Comparison of ENCODE assay signal across 9 mouse cellular contexts in genomic region chr19:24606390-24606976, GRCm38 (mm10). TPM values are rescaled to one million over a fixed set of nuclear protein-coding genes. Genes with fewer than 3 reads are reported as not detected.
DNase-seq lines count a peak whose midpoint lies in the region; ATAC-seq and TF ChIP-seq lines count a peak whose summit lies in the region.
"Had no signal": no experiment of that assay in that cellular context is flagged by ENCODE, and none has a peak within 500 bp of the region (broad histone marks: within the 10 kb centered on the region; RNA-seq: fewer than 3 reads in every experiment).

No protein-coding gene starts in this region.

- H3K36me3 ChIP-seq in forebrain, postnatal 0 days (ENCODE audit: insufficient read depth), result no peaks in the 10 kb centered on the region
- H3K36me3 ChIP-seq in forebrain, embryonic 15.5 days, result no peaks in the 10 kb centered on the region
- no peaks in the 10 kb centered on the region for H3K36me3 ChIP-seq in midbrain, postnatal 0 days (ENCODE audit: insufficient read depth, low read length)
- H3K36me3 ChIP-seq in midbrain, embryonic 11.5 days (ENCODE audit: control insufficient read depth, insufficient read depth, low read length), result no peaks in the 10 kb centered on the region
- H3K36me3 ChIP-seq: G1E had no signal

- no peak overlapping the region for H3K27ac ChIP-seq in forebrain, postnatal 0 days (ENCODE audit: low read depth, low read length)
- H3K27ac ChIP-seq in forebrain, embryonic 15.5 days (replicated peaks), result no peak overlapping the region
- H3K27ac ChIP-seq in midbrain, postnatal 0 days (ENCODE audit: low read depth, low read length), result no peak overlapping the region
- no peak overlapping the region for H3K27ac ChIP-seq in midbrain, embryonic 11.5 days (ENCODE audit: low read depth, low read length)

- no peak overlapping the region for H3K9ac ChIP-seq in forebrain, postnatal 0 days
- H3K9ac ChIP-seq in forebrain, embryonic 15.5 days (replicated peaks), result no peak overlapping the region
- H3K9ac ChIP-seq in midbrain, postnatal 0 days (replicated peaks; ENCODE audit: low read length, poor library complexity, severe bottlenecking), result no peak overlapping the region
- H3K9ac ChIP-seq in midbrain, embryonic 11.5 days (ENCODE audit: low read length), result no peak overlapping the region

- DNase-seq in forebrain, postnatal 0 days, result no peak
- no peak for DNase-seq in midbrain, postnatal 0 days (ENCODE audit: low spot score)
- DNase-seq in midbrain, embryonic 11.5 days (ENCODE audit: low spot score, missing footprints), result no peak
- peak; percentile 23 for DNase-seq in induced T-regulatory cell, adult 2 months (ENCODE audit: low read depth)
- DNase-seq in thymus, postnatal 14 days, result peak; percentile 51
- no peak for DNase-seq in frontal cortex, postnatal 25 days (ENCODE audit: low spot score in 2 of 2)

- H3K4me1 ChIP-seq in forebrain, postnatal 0 days (ENCODE audit: insufficient read depth), result no peaks in the 10 kb centered on the region
- no peaks in the 10 kb centered on the region for H3K4me1 ChIP-seq in forebrain, embryonic 15.5 days
- H3K4me1 ChIP-seq in midbrain, postnatal 0 days (ENCODE audit: insufficient read depth, low read length), result no peaks in the 10 kb centered on the region
- no peaks in the 10 kb centered on the region for H3K4me1 ChIP-seq in midbrain, embryonic 11.5 days (ENCODE audit: control insufficient read depth, insufficient read depth, low read length)

- no peaks in the 10 kb centered on the region for H3K27me3 ChIP-seq in forebrain, postnatal 0 days (ENCODE audit: insufficient read depth, low read length)
- H3K27me3 ChIP-seq in forebrain, embryonic 15.5 days, result no peaks in the 10 kb centered on the region
- no peaks in the 10 kb centered on the region for H3K27me3 ChIP-seq in midbrain, postnatal 0 days (ENCODE audit: insufficient read depth, low read length)
- H3K27me3 ChIP-seq in midbrain, embryonic 11.5 days (ENCODE audit: control insufficient read depth, insufficient read depth, low read length), result no peaks in the 10 kb centered on the region

- WGBS in forebrain, postnatal 0 days, result 75% methylated on average over 5 of the region's 5 CpGs
- 71% methylated on average over 5 of the region's 5 CpGs for WGBS in forebrain, embryonic 15.5 days
- WGBS in midbrain, postnatal 0 days, result 79% methylated on average over 5 of the region's 5 CpGs
- WGBS in midbrain, embryonic 11.5 days, result 65% methylated on average over 5 of the region's 5 CpGs

- no peaks in the 10 kb centered on the region for H3K9me3 ChIP-seq in forebrain, postnatal 0 days (ENCODE audit: low read length)
- H3K9me3 ChIP-seq in forebrain, embryonic 15.5 days, result no peaks in the 10 kb centered on the region
- no peaks in the 10 kb centered on the region for H3K9me3 ChIP-seq in midbrain, postnatal 0 days (ENCODE audit: low read length)
- no peaks in the 10 kb centered on the region for H3K9me3 ChIP-seq in midbrain, embryonic 11.5 days (ENCODE audit: control insufficient read depth, low read length)

- no peak for ATAC-seq in forebrain, postnatal 0 days
- ATAC-seq in forebrain, embryonic 15.5 days (replicated peaks), result no peak
- ATAC-seq in midbrain, postnatal 0 days (ENCODE audit: low FRiP score), result no peak
- ATAC-seq in midbrain, embryonic 11.5 days (ENCODE audit: low FRiP score), result no peak
- no peak for ATAC-seq in erythroid progenitor cell, adult 5-6 weeks (replicated peaks; ENCODE audit: low FRiP score, poor library complexity, severe bottlenecking)

- H3K4me2 ChIP-seq in forebrain, postnatal 0 days (ENCODE audit: low read depth), result no peak overlapping the region
- H3K4me2 ChIP-seq in forebrain, embryonic 15.5 days (replicated peaks), result no peak overlapping the region
- H3K4me2 ChIP-seq in midbrain, postnatal 0 days (ENCODE audit: low read depth, low read length, poor library complexity, severe bottlenecking), result no peak overlapping the region
- no peak overlapping the region for H3K4me2 ChIP-seq in midbrain, embryonic 11.5 days

- no peak overlapping the region for H3K4me3 ChIP-seq in forebrain, postnatal 0 days (ENCODE audit: low read depth, low read length)
- H3K4me3 ChIP-seq in forebrain, embryonic 15.5 days, result no peak overlapping the region
- H3K4me3 ChIP-seq in midbrain, postnatal 0 days (ENCODE audit: low read depth, low read length), result no peak overlapping the region
- no peak overlapping the region for H3K4me3 ChIP-seq in midbrain, embryonic 11.5 days (ENCODE audit: low read depth, low read length)

- TF ChIP-seq CTCF in forebrain, postnatal 0 days (IDR thresholded peaks at IDR 0.05; ENCODE audit: low read depth), result peak; percentile 42; the same call in 1 of the 2 replicates
- peak; percentile 54 for TF ChIP-seq CTCF in midbrain, postnatal 0 days (IDR thresholded peaks at IDR 0.05)

RNA-seq across cellular contexts. Expression of gene Pip5k1b, which starts 50.8 kb away (rescaled TPM):
- total RNA-seq in forebrain, postnatal 0 days (2014; rRNA removed), result 2.7 and 3.2 TPM in 2 replicates
- polyA plus RNA-seq in forebrain, postnatal 0 days (2015; fragmentation: Nextera tagmentation; extraction: Ambion mirVana), result 1.3 and 1.8 TPM in 2 replicates
- 1.5 and 1.7 TPM in 2 replicates for polyA plus RNA-seq in forebrain, embryonic 15.5 days (2015; fragmentation: Nextera tagmentation; extraction: Ambion mirVana)
- 1.9 and 3.0 TPM in 2 replicates for total RNA-seq in midbrain, postnatal 0 days (2014; rRNA removed)
- 0.80 and 0.86 TPM in 2 replicates for polyA plus RNA-seq in midbrain, postnatal 0 days (2015; fragmentation: Nextera tagmentation; extraction: Ambion mirVana)
- polyA plus RNA-seq in midbrain, embryonic 11.5 days (2014; fragmentation: Nextera tagmentation; extraction: Ambion mirVana), result 2.3 and 2.9 TPM in 2 replicates
- 96.8 and 117 TPM in 2 replicates for total RNA-seq in erythroid progenitor cell, adult 5-6 weeks (2015; ENCODE audit: low replicate concordance)
- 70.0 and 92.0 TPM in 2 replicates for total RNA-seq in erythroid progenitor cell, adult 5-6 weeks (2017; ENCODE audit: low replicate concordance)

Comparison
In these comparisons a context has a peak if more than half of its experiments do, and no peak if none do; other contexts are left out.
1. DNase-seq: peak in induced T-regulatory cell, adult 2 months (single experiment) and thymus, postnatal 14 days (single experiment); none in forebrain, postnatal 0 days (single experiment), midbrain, postnatal 0 days (single experiment), midbrain, embryonic 11.5 days (single experiment) and frontal cortex, postnatal 25 days (0 of 2).